Mouse (Mus musculus): ENCODE measurements around the gene Auts2.

Auts2 gene

DNA sequence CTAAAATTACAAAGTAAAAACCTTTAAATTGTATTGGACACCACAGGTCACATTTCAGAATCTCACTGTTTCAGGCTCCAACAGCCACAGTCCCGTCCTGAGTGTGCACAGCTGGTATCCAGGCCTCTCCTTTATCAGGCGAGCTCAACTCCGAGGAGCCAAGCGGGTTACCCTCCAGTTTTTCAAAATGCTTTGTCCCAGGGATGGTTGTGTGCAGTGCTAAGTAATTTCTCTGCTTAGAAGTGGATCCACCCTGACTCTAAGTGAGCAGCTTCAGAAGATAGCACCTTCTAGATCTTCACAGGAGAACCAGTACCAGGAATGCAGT lies 381.0 kb downstream of the Auts2 start:
- DNase-seq, result no peak

DNA sequence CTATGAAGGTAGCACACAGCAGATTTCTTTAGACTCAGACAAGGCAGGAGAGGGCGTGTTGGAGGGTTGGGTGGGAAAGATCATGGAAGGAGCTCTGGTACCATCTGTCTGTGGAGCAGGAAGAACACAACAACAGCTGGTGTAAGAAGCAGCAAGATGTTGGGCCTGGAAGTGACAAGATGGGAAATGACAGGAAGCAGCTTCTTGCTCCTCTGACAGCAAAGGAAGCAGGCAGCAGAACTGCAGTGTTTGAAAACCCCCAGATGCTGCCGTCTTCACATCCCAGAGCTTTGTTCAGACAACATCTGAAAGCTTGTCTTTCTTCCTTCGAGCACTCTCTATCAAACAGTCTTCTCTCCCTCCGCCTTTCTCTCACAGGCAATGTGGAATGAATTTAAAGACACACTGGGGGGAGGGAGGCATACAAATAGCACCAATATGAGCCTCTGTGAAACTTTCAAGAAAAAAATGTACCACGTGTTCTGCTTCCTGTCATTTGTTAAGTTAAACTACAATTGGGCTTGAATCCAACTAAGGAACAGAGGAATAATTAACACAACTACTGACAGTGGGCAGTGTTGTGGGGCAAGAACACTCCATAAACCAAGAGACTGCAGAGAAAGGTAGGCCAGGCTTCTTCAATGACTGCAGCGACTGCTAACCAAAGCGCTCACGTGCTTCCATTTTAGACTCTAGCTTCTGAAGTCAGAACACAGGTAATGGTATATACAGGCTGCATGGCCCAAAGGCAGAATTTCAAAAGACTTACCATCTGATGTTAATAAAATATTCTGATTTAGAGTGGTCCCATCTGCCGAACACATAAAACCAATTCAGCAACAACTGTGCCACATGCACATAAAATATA lies 381.6 kb downstream of the Auts2 start:
- DNase-seq, result no peak

DNA sequence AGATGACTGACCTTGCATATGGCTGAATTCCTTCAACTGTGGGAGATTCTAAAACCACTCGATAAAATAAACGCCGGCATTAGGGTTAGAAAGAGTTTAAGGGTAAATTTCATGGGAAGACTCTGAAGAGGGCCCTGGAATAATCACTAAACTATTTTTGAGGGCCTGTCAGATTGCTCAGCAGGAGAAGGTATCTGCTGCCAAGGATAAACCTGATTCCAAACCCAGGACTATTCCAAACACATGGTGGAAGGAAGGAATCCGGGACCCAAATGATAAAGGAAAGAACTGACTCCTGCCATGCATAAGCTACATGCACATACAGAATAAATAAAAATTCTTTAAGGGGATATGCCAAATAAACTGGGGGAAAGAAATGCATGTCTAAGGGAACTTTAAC lies 399.0 kb downstream of the Auts2 start:
- DNase-seq, result no peak

DNA sequence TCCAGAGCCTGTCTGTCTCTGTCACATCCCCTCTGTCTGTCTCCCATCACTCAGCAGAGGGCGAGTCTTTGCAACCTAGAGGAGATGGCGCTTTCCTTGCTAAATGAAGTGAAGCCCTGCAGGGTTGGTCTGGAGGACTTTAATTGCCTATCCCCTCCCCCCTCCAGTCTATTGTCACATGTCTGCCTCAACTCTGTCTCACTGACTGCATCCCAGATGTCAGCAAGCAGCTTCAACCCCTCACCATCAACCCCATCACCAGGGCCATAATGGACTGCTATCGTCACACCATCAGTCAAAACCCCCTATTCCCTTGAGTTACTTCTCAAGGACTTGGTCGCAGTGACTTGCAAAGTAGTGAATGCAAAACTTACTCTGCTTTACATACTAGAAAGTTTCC lies 402.3 kb downstream of the Auts2 start:
- no peak for DNase-seq

DNA sequence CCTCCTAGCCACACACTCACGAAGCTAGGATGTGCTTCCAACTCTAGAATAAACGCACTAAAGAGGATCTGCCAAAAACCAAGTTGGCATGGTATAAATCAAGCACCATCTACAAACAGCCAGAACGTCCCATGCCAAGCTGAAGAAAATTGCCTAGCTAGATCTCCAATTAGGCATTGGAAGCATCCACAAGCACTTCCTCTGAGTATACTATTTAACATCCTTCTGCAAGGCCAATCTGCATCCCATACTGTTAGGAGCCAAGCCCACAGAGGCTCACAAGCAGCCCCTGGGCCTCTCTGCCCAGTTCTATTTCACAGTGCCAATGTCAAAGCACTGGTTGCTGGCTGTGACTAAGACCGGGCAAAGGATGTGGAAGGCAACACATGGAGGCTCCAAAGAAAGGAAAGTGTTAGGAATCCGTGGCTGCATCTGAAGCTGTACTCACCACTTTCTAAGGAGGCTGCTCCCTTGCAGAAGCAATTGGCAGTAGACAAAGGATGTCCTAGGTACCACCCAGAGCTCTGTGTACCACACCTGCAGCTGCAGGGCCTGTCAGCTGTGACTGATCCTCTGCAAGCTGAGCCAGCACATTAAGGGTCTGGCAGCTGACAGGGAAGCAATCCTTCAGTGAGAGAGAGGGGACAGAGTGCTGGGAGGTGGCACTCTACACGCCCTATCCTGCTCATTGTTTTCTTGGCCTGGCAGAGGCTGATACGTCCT lies 407.0 kb downstream of the Auts2 start:
- no peak for DNase-seq

DNA sequence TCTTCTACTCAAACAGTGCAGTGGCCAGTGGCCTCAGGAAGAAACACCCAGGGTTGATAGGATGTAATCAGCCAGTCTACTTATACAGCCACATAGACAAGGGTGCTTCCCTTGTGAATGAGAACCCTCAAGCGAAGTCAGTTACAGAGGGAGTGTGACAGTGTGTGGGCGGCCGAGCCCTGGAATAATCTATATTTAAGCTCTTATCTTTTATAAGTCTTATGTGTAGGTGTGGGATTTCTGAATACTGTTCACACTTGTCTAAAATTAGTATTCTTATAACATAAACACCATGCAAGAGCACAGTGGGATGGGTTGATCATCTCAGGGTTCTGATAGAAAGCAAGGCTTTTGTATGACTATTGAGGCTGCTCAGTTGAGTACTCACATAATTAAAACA lies 411.2 kb downstream of the Auts2 start:
- DNase-seq, result no peak

DNA sequence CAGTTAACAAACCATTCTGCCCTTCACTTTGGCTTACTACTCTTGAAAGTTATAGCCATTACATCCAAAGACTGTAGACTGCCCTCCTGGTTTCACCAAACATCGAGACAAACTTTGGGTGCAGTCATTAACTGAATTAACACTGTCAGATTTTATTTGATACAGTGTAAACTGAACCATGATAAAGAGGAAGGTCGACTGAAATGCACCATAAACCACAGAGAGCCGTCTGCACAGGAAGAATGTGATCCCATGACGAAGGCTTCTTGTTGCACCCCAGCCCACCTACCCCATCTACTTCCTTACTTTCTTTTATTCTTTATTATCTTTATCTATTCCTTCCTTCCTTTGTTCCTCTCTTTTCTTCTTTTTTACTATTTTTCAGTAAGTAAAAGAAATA lies 412.6 kb downstream of the Auts2 start:
- no peak for DNase-seq

DNA sequence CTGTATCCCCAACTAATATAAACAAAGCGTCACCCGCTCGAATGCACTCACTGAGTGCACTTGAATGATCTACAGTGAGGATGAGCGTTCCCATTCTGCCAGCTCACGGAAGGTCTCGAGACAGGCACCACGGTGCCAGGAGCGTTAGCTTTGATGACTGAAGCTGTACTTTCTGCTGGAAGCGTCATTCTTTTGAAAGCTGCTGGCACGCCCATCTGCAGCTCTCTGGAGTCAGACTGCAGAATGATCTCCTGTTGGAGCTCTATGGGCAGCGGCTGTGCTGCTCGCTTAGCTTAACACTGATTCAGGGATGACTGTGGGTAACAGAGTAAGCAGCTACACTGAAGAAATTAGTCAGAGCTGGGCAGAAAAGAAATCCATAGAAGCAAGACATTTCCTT lies 416.5 kb downstream of the Auts2 start:
- no peak for DNase-seq

DNA sequence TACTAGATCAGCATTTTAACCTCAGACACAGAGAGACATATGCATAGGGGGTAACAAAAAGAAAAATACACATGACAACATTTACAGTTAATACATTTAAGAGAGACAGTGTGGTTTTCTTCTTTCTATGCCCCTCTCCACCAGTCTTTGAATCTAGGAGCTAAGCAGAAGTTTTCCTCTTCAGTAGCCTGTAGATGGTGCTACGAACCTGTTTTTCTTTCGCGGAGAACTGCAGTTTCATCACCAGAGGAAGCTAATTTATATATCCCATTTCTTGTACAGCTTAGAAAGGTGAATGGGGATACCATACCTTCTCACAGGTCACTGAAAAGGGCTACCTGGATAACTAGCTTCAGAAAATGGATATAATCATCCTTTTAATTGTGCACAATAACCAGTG lies 427.5 kb downstream of the Auts2 start:
- DNase-seq, result no peak

DNA sequence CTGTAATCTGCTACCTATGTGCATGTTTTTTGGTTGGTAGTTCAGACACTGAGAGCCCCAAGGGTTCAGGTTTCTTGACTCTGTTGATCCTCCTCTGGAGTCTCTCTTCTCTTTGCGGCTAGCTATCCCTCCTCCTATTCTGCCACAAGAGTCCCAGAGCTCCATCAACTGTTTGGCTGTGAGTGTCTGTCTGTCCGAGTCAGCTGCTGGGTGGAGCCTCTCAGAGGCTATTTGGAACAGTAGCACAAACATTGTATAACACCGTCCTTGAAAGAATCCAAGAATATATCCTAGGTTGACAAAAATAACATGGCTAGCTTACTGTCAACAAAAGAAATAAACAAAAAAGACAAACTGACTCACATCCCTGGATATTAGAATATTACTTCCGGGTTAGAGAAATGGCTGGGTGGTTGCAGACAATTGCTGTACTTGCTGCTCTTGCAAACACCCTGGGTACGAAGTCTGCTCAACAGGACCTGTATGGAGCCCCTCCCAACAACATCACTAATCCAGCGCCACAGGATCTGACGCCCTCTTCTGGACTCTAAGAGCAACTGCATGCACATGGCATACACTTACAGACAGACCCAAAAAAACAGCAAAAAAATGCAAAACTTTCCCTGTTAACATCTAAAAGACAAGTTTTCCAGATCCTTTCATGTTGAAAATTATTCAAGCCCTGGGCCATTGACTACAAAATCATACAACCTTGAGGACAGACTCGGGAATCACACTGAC lies 428.4 kb downstream of the Auts2 start:
- DNase-seq, result no peak

DNA sequence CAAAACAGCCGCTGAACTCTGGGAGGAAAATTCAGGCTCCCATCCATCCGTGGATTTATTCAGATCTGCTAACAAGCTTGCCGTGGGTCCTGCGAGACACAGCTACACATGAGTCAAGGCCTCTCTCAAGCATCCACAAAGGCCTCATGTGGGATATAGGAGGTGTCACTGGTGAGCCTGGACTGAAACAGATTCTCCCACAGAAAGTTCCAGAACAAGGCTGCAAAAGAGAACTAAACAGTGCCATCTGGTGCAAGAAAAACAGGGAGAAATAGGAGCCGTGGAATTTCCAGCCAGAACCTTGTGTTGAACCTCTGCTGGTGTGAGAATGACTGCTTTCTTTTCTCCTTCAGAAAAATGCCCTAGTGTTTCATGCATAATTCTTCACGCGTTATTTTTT lies 429.7 kb downstream of the Auts2 start:
- no peak for DNase-seq

DNA sequence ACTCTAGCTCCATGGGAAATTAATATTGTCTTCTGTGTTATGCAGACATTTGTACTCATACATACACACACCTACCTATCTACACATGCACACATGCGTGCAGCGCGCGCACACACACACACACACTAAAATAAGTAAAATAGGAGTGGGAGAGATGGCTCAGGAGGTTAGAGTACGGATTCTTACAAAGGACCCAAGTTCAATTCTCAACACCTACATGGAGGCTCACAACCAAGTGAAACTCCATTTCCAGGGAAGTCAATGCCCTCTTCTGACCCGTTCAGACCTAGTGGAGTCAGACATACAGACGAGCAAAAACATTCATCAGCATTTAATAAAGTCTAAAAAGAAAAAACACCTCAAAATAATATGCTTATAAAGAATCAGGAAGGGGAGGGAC lies 430.5 kb downstream of the Auts2 start:
- DNase-seq, result no peak

DNA sequence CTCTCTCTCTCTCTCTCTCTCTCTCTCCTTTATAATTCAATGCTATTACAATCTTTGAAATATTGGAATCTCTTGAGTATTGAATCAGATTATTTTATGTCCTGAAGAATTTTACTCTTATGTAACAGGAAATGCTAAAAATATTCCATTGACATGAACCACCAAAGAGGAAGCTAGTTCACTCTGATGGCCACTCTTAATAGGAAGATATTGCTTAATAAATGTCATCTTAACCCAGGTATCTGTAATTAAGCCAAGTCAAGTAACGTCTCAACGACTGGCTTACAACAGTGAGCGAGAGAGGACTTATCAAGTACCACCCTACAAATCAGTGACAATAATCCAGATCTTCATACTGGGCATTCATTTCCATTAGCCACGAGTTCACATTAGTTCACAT lies 440.7 kb downstream of the Auts2 start:
- DNase-seq, result no peak

DNA sequence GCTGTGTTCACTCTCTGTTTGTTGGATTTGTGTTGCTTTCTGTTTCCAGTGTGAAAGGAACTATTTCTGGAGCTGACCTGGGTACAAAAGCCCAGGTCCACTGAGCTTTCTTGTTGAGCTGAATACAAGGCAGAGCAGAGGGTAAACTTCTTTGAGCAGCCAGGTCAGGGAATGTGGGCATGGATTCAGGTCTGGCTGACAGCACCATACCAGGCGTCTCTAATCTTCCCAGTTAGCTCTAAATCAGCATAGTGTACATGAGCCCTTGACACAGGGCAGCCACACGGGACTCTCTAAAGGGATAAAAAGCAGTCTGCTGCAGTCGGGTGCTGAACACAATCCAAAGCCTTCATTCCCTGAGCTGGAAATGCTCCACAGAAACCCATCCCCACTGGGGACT lies 444.7 kb downstream of the Auts2 start:
- DNase-seq, result no peak

DNA sequence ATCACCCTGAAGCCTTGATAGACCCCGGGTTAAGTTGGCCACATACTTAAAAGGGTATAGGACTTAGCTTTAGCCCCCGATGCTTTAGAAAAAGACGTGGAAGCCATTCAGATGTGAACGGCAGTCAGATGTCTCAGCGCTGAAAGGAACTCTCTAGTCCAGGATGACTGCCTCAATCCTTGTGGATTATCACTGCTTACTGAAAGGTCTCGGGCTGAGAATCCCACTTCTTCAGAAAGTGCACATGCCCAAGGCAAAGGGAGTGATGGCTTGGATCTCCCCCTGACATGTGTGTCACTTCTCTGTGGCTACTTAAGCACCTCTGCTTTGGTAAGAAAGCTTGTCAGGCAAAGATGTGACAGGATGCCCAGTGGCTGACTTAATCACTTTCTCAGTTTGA lies 450.4 kb downstream of the Auts2 start:
- DNase-seq, result no peak

DNA sequence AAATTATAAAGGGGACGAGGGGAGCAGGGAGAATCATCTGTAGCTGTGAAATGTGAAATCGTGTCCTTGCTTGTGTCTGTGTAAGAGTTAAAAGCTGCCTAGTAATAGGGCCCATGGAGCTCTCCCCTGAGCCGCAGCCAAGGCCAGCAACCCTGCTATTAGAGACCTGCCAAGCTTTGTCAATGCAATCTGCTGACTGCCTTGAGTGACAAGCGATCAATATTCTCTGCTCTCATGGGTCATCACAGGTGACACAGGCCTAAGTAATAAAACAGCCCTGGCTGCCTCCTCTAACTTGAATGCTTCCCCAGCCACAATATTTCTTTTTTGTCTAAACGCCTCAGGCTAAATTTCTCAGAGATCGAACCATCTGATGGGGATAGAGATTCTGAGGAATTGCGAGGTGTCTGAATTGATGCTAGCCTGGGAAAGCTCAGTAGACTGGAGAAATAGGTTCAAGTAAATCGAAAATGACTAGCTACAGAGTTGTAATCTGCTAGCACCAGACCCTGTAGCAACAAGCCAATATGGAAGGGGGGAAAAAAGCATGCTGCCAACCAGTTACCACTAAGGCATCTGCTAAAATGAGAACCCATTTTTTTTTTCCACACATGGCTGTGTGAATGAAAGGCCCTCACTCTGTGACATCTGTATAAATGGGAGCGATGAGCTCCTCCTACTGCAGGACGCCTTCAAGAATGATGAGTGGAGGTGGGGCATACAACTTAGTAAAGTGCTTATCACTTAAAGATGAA lies 453.5 kb downstream of the Auts2 start:
- no peak for DNase-seq

DNA sequence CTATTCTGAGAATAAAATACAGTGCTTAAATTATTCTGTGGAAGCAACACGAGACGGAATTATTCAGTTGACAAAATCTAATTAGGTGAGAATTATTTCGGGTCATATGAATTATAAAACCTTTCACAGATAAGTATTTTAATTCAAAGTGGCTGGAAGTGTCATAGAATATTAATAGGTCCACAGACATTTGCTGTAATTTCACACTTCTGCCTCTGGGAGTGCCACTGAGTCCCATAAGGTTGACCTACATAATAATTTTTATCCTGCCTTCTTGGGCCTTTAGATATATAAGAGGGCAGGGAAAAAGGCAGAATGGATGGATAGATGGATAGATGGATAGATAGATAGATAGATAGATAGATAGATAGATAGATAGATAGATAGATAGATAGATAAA lies 454.6 kb downstream of the Auts2 start:
- DNase-seq, result no peak

DNA sequence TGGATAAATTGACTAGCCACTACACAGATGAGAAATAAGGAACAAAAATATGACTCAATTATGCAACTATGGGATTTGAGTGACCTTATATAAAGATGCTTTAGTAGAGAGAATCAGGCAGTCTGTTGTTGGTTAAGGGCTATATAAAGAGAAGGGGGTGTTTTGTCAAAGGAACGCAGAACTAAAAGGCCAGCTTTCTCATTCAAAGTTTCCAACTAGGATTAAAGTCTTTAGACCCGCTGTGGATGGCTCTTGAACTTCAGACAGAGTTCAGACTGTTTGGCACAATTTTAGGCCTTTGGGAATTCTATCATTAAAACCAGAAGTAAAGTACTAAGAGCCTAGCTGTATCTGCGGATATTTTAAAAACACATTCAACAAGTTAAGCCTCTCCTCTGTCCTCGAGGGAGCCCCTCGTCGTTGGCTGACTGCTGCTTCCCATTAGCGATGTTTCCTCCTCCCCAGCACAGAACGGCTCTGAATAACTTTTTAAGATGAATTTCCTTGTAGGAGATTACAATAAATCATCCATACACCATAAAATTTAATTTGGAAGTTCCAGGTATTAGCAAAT lies 459.3 kb downstream of the Auts2 start:
- DNase-seq, result no peak

DNA sequence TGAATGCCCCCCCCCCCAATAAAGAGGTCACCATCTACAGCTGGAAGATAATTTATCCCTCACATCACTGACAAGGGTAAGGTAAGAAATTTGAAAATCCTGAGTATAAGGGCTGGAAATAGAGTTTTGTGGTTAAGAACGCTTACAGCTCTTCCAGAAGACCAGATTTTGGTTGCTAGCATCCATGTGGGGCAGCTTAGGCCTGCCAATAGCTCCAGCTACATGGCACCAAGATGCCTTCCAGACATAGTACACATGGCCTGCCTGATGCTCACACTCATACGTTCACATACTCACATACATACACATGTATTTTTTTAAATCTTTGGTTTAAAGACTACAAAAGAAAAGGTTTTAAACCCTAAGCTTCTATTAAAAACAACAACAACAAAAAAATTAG lies 467.2 kb downstream of the Auts2 start:
- DNase-seq, result no peak

DNA sequence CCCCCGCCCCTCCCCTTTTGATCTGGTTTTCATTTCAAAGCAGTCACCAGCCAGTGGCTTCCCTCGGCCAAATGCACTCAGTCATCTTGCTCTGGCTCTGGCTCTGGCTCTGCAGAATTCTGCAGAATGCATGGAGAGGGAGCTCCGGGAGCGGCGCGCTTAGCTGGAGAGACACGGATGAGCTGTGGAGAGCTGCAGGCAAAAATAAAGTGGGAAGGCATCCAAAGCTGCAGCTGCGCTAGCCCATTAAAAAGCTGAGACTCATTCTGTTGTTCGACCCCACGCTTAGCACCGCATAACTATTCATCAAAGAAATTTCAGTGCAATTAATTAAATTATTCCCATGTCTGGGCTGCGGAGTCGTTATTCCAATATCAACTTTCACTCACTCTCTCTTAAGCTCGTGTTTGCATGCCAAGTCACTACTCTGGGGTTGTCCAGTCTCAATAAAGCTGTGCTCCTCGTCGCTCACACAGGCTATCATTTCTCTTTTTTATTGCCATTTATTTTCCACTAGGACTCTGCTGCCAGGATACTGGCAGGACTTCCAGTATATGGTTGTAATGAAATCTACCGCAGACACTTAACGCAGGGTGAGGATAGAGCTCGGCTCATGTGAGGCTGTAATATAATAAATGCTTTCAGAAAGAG lies 468.3 kb downstream of the Auts2 start:
- DNase-seq, result no peak

DNA sequence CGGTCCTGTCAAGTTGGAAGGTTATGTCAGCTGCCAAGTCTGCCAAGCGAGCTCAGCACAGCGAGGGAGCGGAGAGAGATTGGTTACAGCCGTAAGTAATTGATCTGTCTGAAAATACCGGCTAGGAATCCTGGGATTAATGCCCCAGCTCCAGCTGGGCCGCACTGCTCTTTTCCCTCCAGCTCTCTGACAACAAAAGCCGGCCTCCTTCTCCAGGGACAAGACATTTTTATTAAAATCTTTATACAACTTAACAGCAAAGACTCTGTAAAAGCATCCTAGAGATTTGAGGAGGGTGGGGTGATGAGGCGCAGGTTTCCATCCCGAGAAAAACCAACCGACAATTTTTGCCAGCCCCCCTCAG lies 468.8 kb downstream of the Auts2 start:
- DNase-seq, result no peak

DNA sequence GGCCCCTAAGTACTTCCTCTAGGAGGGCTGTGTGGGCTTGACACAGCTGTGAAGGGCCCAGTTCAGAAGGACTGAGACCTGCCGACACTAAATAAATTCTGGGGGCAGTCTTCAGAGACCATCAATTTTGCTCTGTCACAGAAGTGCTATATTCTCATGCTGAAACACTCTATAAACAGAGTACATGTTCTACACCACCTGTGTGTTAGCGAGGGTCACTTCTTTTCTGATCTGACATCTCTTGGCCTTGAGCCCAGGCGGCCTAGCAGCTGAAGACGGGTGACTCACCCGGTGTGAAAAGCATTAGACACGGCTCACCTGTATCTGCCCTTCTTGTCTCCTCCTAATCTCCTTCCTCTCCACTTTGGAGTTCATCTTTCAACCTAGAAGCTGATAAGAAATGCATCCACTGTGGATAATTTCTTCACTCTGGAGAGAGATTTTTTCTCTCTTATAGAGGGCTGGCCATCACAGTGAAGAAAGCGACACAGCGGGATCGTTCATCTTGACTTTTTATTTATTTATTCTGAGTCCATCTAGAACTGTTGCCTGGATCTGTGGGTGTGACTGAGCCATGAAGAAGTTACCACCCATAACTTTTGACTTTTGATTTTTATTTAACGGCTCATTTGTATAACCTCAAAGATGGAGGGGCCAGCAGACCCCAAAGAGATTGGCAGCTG lies 469.3 kb downstream of the Auts2 start:
- no peak for DNase-seq
